Mouse (Mus musculus): ENCODE measurements around the gene Hao1.
A peak's percentile ranks its signal among the peaks of the same experiment; 100 is the strongest.

Hao1 gene

DNA sequence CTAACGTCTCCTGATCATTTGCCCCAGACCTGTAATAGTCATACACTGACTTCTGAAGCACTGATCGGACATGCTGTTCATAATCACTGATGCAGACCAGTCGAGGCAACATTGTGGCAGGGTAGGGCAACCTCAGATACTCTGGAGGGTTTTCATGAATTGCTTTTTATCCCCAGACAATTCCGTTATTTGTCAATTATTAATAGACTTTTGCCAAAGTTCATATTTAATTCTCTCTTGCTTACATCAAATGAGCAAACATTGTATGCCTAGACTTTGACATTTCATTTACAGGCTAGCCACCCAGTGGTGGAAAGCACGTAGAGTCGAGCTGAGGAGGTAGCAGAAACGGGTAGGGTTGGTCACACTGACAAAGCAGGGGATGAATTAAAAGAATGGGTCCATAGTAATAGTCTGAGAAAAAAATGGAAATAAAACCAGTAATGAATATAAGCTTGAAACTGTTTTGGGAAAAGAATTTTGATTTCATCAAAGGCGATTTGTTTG, at the start of gene Hao1:
Gene Hao1, minus strand, starts transcription at position 148 of the 507 bp plus-strand sequence.
- no peak for DNase-seq

DNA sequence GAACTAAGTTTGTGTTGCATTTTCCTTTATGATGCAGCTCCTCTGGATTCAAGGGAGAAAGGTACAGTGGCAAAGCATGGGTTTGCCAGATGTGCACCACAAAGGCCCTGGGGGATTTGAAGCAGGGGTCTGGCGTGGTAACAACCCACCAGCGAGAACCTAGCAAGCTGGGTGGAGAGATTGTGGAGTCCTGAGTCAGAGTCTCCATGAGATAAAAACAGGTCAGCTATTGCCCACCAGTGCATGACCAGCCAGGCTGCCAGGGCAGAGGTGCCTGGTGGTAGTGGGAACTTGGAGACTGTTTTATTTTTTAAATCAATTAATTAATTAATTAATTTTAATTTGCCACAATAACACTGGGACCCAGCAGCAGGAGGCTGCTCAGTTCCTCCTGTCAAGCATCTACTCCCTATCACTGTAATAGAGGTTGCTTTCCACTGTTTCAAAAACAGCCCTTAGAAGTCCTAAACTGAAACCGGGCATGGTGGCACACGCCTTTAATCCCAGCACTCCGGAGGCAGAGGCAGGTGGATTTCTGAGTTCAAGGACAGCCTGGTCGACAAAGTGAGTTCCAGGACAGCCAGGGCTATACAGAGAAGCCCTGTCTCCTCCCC, 37.0 kb upstream of the Hao1 start:
- DNase-seq, result no peak

DNA sequence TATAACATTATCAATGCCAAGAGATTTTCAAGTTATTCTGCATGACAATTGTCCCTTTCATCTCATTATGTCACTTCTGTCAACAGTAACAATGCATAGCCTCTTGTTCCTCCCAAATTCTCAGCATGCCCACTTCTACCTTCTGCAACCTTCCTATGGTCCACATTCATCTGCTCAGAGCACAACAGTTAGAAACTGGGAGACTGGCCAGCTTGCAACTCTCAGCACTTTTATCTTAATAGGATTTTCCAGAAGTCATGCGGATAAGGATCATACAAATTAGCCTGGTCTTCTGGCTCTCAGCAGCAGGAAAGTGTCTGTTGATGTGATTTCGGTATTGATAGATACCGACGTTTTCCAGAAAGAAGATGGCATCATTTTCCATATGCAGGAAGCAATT, 31.1 kb upstream of the Hao1 start:
- no peak for DNase-seq

DNA sequence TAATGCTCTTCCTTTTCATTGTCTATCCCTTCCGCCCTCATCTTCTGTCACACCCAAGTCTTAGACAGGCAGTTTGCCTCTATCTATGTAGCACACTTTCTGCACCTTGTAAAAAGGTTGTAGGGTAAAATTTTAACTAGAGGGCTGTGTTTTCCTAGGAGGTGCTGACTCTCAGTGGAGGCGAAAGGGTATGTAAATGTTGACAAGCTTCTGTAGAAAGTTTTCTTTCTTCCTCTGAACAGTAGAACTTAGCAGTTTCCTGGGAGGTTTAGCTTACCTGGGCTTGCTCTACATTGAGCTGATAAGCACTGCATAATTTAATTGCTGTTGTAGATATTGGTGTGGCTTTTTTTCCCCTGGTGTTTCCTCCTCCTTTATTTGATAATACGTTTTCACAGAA, 5.3 kb upstream of the Hao1 start:
- DNase-seq, result no peak

DNA sequence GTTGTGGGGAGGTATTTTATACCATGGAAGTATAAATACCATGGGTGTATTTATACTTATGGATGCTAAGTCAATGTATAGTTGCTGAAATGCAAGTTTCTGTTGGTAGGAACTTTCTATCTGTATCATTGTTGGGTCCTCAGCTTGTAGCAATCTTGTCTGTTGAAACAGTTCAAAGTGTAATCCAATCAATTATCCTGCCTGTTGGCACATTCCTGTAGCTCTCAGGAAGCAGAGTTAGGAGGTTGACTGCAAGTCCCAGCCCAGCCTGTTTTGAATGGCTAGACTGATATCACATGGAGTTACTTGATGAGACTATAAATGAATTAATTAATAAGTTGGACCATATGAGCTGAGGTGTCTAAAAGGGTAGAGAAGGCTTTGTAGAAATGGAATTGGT, 1.8 kb downstream of the Hao1 start:
- DNase-seq, result no peak

DNA sequence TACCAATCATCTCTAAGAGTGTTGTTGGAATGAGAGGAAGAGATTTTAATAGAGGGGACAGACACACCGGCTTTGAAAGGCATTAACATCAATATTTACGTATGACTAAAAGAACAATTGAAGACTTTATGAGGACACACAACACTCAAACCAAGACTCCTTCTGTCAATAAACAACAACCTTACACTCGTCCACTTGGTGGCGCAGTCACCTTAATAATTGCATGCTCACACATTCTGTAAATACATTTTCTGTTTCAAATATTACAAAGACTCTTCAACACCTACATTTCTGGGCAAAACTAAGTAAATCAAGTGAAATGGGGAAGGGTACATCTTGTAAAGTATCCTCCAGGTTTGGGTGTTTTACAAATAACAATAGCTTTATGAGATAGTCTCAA, 4.4 kb downstream of the Hao1 start:
- DNase-seq, result peak; percentile 28

DNA sequence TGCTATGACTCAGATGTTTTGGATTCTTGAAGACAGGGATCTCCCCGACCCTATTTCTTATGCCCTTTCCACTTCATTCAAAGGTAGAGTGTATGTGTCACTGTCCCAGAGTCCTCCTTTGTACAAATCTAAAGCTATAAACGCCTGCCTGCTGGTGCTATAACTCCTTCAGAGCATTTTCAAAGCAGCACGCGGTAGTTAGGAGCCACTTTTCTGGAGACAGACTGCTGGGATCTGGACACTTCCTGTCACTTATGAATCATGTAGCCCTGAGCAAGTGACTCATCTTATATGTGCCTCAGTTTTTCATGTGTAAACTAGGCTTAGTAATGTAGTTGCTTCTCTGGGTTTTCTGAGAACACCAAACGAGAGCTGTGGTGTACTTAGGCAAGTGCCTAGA, 9.1 kb downstream of the Hao1 start:
- no peak for DNase-seq

DNA sequence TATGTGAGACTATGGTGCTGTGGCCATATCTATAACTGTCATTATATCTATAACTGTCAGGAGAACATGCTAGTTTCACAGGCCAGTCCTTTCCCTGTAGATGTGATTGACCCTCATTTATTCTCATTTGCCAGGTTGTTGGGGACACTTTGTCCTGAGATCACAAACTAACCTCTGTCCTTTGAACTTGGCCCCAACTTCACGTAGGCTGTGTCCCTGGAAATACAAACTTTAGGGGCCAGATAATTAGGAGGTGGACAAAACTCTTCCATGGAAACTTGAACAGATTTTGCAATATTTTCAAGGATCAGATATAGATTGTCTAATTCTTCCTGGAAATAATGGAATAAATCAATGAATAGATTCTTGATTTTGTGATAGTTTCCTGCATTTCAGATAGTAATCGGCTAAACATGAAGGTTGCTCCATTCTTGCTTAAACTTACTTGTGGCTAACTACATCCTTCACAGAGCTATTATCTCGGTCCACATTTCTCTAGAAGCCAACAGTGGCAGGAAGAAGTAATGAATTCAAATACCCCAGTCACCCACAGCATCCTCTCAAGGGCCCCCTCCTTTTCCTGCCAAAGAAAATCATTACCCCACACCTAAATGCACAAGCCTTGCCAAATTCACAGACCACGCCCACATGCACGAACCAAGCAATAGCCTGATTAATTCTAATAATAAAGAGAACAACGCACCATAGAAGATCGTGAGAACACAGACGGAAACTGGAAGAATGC, 9.7 kb downstream of the Hao1 start:
- no peak for DNase-seq

DNA sequence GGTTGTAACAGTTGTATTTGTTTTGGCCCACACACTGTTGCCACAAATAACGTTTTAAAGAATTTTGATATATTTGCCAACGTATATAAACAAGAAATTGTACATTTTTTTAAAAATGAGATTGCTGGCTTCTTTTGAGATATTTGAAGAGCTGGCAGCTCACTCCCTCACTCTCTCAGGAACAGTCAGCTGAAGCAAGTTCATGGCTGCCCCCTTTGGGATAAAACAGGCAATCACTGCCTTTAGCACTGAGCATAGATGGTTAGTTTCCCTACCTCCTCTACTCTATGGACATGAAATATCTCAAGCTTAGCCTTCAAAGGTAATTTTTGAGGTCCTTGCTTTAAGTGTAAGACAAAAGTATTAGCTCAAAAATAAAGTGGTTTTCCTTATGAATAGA, 10.7 kb downstream of the Hao1 start:
- DNase-seq, result no peak

DNA sequence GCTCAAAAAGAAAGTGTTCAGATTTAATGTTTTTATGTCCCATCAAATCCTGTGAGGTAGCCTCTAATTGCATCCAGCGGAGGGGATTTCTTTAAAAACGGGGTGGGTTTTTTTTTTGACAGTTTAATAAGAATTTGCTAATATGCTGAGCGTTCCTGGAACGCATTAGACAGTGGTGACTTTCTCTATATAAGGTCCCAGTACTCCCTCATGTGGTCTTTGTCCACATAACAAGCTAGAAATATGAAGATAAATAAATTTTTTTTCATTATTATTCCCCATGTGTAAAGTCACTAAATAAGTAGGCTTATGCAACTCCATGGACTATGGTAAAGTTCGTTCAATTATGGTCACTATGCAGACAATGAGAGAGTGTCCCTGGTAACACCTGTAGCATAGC, 13.1 kb downstream of the Hao1 start:
- no peak for DNase-seq

DNA sequence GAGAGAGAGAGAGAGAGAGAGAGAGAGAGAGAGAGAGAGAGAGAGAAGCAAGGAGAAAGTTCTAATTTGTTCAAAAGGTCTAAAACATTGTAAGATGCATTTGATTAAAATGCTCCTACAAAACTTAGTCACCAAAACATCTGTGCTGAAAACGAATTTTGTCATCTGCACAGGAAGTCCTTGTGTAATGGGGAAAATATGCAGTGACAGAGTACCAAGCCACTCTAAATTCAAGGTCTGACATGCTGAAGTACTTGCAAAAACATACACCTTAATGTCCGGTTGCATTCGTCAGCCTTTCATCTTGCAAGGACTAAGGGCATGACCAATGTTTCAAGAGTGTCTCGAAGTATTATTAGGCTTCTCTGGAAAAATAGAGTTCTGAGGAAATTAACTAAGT, 15.7 kb downstream of the Hao1 start:
- no peak for DNase-seq

DNA sequence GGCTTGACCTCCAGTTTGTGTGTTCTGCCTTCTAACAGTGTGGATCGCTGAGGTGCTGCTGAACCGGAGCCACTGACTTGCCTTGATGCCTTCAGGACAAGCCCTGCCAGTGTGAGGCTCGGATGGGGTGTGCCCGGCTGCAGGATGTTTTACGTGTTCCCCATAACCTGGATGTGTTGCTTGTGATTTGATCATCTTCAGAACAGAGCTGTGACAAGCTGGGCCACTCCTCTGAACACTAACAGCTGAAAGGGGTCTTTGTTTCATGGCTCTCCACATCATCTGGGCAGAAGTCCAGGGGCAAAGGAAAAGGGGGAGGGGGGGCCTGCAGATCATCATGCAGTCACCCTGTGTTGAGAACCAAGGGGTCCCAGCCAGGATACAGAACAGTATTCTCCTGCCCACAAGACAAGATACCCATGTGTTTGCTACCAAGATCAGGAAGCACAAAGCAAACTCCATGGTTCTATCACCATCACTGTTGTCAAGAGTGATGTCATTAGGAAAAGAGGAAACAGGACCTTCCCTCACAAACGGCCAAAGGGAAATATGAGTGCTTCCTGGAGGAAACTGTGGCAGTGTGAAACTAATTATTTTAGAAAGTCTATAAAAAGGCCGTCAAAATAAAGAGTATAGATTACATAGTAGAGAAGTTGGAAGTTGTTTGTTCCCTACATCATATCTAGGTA, 25.9 kb downstream of the Hao1 start:
- no peak for DNase-seq

DNA sequence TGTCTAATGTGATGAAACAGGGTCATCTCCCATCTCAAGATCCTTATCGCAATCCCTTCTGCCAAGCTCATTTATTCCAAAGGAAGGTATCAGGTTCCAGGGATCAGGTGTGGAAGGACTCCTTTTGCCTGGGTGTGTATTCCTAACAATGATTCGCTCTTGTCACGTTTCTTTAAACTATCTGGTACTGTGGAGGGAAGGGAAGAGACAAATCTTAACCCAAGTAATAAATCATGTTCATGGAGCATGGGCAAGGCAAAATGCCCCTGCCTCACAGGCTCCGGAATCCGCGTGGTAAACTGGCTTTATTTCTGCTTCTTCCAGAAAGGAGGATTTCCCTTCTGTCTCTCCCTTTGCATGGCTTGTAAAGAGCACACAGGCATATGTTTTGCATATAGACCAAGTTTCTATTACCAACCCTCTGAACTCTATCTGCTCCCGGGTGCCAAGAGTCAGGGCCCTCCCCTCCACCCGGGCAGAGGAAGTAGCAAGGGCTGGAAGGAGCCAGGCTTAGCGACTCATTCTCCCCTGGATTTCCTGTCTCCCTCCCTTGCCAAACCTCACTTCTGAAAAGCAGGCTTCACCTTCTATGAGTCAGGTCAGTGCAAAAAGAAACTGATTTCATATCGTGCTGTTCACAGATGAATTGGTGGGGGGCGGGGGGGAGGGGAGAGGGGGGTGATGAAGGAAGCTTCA, 26.6 kb downstream of the Hao1 start:
- DNase-seq, result no peak

DNA sequence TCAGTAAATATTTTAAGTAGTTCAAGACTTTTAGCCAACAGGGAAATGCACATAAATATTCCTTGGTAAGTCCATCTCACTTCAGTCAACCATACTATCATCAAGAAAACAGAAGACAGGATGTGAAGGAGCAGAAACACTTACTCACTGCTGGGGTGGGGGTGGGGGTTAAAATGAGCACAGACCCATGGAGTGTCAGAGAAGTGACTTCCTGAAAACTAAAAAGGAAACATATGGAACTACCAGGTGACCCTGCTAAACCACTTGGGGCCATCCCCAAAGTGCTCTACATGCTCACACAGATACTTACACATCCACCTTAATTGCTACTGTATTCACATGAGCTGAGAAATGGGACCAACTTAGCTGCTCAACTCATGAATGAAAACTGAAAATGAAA, 36.1 kb downstream of the Hao1 start:
- no peak for DNase-seq

DNA sequence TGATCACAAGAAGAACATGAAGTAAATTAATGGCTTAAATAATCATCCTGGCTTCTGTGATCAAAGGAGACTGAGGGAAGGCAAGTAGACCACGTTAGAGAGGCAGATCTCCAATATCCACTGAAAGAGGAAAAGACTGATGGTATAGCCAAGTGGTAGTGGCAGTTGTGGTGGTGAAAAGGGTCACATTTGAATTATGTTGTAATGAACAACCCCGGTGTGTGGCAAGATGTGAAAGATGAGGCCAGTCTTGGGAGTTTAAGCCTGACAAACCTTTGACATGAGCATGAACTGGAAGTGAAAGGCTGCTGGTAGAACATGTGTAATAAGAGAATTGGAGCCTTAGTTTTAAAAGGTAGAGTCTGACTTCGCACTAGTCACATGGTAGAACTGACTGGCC, 54.4 kb downstream of the Hao1 start:
- DNase-seq, result no peak

DNA sequence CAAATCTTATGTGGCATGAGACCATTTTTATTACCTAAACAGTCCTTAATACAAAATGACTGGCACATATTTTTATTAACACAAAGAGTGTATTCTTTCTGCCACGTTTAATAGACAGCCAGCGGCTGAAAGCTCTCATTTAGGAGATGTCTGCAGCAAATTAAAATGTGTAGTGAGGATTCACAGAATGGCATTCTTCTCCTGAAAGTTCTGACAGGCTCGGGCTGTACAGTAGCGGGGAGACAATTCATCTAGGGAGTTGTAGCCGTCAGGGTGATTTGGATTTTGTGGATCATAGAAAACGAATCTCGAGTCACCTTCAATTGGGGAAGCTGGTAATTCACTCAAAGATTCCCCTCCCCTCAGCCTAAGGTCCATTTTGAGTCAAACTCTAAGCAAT, 55.7 kb downstream of the Hao1 start:
- DNase-seq, result no peak

DNA sequence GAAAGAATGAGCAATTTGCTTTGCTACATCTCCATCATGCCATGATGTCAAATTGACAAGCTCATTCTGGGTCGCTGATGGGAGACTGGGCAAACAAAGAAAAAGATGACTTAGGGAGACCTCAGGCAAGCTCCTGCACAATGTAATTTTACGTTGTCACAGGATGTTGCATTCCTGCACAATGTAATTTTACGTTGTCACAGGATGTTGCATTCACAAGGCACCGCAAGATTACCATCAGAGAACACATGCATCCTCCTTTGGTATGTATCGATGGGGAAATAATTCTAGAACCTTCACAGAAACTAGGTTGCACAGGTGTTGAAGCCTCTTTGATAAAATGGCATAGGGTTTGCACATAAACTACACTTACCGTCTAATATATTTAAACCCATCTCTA, 65.5 kb downstream of the Hao1 start:
- no peak for DNase-seq

DNA sequence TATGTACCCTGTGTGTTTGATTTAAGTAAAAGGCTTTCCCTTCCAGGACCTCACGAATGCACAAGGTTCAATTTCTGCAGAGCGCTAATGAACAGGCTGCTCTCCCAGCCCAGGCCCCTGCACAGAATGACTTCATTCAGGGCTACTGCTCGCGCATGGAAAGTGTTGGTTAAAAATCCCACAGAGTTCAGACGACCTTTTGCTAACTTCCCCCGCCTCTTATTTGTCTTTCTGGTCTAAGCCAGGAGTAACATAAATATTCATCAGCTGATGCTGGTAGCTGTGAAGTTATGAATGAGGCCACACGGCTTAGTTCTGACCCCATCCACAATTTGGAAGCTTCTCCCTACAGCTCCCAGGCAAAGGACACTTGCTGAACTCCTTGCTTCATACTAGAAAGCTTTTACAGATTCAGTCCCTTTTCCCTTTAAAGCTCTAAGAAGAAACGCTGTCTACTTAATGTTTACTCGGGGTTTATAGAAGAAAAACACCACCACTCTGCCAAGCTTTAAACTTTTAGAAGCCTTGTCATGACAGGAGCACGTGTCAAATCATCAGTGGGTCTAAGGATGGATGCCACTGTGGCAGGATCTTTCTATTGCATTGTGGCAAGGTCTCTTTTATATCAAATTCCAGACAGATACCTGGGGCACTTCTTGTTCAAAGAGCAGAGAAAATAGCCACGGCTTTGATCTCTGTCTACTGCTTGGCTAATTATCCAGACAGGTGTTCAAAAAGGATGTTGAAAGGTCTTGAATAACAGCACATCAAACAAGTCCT, 67.9 kb downstream of the Hao1 start:
- no peak for DNase-seq

DNA sequence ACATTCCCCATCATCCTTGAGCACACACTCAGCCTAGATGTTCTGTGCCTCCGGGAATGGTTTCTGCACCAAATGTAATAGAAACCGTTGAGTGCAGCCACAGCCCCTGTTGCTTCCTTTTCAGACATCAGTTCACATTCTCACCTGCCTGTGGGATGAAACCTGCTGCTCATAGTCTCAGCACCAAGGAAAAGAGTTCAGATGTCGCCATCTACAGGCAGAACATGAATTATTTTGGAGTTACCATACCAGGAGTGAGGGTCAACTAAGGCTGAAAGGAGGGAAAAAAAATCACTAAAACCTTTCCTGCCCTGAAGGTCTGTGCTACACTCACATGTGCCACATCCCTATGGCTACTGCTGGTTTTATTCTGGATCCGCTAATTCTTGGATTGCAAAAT, 71.5 kb downstream of the Hao1 start:
- no peak for DNase-seq

DNA sequence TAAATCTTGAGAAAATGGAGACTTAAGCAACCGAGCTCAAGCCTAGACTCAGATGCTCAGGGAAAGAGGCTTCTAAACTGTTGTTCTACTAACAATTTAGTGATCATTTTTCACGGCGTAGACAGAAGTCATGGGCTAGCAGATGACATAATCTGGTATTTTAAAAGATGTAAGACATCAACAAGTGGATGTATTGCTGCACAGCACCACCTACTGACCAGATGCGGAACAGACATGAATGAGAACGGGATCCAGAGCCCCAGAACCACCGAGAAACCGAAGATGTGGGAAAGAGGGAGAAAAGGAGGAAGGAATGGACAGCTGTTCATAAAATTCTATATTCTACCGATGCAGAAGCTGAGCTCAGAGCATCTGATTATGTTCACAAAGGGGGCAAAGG, 72.4 kb downstream of the Hao1 start:
- peak; percentile 57 for DNase-seq

DNA sequence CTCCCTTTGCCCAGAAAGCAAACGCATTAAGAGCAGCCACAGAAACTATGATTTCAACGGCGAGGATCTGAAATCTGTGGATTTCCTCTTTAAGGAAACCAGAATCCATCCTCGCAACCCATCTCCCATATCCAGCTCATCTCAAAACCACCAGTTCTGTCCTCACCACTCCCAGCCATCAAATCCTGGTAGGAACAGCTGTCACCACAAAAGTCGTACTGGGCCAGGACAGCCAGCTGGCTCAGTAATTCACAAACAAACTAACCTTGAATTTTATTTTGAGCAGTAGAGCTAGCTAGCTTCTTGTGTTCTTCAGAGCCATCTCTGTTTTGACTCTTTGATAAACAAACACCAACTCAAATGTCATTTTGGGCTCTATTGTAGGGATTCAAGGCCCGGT, 73.0 kb downstream of the Hao1 start:
- DNase-seq, result no peak

DNA sequence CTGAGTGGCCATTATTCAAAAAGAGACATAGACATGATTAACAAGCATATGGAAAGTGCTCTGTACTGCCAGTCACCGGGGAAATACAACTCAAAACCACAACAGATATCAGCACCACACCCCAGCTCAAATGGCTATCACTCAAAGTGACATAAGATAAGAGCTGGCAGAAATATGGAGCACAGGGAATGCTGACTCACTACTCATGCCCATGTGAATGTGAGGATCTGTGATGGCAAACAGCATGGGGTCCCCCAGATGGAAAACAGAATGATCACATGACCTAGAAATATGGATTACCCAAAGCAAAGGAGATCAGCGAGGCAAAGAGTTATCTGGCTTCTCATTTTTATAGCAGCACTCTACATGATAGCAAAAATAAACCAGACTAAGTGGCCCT, 89.0 kb downstream of the Hao1 start:
- DNase-seq, result no peak

DNA sequence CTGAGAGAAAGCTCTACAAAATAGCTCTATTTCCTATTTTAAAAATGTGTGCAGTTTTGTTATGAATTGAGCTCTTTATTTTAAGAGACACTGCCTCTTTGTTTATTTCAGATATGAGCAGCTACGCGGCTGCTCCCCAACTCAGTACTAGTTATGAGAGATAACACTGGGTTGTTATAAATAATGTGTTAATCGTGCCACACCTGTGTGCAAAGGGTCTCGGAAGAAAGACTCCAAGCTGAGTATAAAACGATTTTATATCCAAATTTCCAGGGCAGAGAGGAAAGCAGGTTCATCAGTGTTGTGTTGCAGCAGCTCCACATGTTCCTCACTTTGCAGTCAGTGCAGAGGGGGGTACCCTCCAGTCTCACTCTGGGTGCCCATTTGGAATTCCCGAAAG, 91.8 kb downstream of the Hao1 start:
- DNase-seq, result no peak

All from right cerebral cortex, postnatal 25 days (tissue).